Mouse (Mus musculus) adrenal gland, postnatal 14 days (tissue): ENCODE measurements at regions not wholly inside any gene's neighbourhood (a gene's known extent, or its start where the extent isn't known, plus 50 kb on each side); places are given as distances from the start of the nearest gene placed in this dataset.

Experiments used
- DNase-seq: peaks from one replicate; pipeline ENCODE4 v3.0.0; 2021; ENCODE audit warnings: mixed read lengths

DNA sequence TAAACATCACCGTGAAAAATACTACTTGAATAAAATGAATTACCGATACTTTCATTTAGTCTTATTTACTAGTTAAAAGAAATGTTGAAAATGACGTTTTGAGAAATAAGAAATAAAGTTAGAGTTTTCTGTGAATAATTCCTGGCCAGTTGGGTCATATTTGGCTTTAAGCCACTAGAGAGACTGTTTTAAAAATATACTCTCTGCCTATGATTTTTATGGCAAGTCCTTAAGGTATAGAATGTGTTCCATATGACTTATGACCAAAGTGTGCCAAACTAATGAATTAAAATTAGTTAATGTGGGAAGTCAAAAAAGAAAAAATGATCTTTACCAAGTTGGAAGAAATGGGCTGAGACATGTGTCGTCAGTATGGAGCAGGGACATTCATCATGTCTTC lies 354.2 kb upstream of the Col3a1 start:
- no peak for DNase-seq

DNA sequence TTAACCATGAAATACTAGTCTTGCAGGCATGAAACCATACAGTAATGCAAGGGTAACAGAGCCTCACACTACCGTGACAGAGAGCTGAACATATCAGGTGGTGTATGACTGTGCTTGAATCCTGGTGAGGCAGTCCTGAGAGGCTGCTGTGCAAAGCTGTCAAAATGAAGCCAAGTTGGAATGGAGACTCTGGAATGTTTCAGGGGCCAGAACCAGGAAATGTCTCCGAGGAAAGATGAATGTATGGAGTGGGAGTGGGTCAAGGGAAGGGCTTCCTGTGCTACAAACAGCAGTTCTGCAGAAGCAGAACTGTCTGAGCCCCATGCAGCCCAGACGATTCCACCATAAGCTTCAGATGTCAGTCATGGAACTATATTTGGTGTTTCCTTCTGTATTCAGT lies 324.2 kb upstream of the Col3a1 start:
- no peak for DNase-seq

DNA sequence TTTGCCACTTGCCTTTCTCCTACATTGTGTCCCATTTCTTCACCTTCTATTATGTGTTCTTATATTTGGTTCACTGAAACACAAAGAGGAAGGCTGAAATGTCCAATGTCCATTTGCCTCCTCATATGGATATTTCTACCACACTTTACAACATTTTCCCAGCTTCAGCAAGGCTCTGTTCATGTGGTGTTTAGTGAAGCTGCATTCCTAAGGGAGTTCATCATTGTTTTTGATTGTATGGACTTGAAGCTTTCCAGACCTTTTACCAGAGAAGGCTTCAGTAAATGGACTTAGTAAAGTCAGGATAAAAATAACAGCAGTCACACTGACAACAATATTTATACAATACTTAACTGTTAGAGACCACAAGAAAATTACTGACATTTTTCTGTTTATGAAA lies 290.8 kb upstream of the Col3a1 start:
- DNase-seq, result no peak

- DNase-seq, result no peak
Observed at GRCm38 (mm10) chr1:45021234-45021633, 290.1 kb upstream of the Col3a1 start.

DNA sequence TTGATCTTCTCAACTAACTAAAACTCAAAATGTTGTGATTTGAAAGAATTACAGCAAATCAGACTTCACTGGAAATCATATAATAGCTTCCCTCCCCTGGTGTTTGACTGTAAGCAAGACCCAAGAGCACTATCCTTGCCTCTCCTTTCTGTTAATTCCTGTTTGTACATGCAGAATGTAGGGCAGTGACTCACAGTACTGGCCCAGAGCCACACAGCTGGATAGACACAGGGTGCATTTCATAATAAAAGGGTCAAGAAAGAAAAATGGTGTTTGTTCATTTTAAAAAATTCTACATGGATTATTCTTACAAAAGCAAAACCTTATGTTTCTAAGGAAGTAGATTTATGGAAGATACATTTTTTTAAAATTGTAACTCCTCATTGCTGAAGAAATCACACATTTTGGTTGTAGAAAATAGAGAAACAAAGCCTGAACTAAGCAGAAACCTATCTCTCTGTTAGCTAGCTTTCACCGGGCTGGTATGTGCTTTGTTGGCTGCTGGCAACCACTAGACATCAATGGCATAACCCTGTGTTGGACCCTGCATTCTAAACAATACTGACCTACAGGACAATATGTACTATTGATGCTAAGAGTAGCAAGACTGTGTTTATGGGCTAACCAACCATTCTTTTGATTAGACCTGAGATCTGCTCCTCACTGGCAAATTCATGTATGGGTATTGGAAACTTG lies 289.0 kb upstream of the Col3a1 start:
- peak; percentile 86 for DNase-seq

GRCm38 (mm10) chr1:45023336-45023735 lies 288.0 kb upstream of the Col3a1 start:
- DNase-seq, result no peak

DNA sequence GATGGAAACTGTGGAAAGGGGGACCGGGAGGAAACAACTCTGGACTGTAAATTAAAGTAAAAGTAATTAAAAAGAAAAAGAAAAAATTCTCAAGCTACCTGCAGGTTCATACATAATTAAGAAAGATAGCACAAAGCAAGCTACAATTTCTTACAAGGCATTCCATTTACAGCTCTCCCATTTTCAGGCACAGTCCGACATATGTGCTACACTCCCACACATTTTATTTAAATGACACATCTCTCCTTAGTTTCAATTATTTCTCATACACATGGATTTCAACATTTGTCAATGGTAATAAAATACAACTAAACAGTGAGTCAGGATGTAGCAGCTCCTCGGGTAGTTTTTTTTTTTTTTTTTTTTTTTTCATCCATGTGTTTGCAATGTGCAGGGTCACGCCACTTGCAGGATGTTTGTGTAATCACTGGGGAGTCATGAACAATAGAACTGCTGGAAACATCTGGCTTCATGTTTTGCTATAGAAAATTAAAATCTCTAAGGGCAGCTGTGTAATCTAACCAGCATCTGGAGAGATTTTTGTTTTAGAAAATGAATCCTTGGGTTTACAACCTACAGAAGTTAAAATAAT lies 279.8 kb upstream of the Col3a1 start:
- no peak for DNase-seq

GRCm38 (mm10) chr1:45033343-45033742 lies 278.0 kb upstream of the Col3a1 start:
- no peak for DNase-seq

- DNase-seq, result no peak
Observed at GRCm38 (mm10) chr1:45041328-45041727, 270.0 kb upstream of the Col3a1 start.

GRCm38 (mm10) chr1:45041815-45042214 lies 269.5 kb upstream of the Col3a1 start:
- DNase-seq, result no peak

DNA sequence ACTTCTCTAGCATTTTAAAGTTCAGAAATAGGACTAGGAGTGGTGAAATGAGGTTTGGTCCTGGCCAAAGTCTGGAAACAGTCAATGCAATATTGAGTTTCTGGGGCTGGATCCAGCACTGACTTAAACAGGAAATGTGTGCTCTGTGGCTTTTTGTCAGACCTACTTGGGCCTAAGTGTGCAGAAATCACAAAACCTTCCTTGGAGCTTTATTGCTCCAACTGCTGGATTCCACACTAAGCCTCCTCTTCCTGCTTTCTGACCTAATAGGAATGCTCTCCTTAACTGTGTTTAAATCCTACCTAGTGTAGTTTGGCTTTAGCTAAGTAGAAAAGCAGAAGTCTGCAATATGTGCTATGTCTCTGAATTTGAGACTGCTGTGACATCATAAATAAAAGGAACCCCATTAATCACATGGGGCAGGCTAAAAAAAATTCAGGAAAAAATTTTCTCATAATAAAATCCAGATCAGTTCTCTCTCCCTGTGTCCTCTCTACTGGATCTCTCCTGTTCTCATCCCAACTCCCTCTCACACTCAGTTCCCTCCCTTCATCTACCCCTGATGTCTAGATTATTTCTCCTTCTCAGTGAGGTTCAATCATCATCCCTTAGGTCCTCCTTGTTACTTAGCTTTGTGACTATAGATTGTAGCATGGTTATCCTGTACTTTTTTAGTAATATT lies 268.0 kb upstream of the Col3a1 start:
- no peak for DNase-seq

DNA sequence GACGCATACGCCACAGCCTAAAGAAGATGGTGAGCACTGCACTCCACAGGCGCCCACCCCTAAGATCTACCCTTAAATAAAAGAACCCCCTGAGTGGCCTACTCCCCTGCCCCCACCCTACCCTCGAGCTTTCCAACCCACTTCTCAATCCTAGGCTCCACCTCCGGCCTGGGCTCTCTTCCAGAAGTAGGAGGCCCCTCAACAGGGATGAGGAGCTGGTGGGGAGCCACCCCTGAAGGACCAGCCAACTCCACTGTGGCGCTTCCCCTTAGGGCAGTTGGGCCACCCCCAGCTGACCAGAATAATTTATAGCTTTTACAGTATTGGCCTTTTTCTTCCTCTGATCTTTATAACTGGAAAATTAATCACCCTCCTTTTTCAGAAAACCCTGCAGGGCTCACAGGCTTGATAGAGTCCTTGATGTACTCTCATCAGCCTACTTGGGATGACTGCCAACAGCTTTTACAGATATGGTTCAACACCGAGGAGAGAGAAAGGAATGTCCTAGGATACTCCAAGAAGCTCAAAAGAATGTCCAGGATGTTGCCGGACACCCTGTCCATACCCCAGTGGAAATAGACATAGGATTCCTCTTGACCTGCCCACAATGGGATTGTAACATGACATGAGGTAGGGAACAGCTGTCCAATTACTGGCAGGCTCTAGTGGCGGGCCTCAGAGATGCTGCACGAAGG lies 220.3 kb upstream of the Col3a1 start:
- DNase-seq, result peak; percentile 17

DNA sequence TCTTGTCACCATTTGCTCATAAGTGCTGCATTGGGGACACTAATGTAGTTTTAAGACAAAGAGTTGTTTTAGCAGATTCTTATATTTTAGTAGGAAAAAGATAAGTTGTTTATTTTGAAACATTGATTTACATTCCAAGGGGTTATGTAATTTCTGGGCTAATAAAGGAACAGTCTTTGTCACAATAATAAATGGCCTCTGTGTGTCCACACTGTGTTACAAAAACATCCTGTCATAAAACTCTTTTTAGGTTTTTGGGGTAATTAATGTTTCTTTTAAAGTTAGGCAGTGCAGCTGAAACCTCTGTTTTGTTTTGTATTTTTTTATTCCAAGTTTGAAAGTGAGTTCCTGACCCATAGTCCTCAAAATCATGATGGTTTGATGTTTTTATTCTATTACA lies 210.4 kb upstream of the Col3a1 start:
- DNase-seq, result no peak

- DNase-seq, result no peak
Observed at GRCm38 (mm10) chr1:45116409-45117144, 194.8 kb upstream of the Col3a1 start.

DNA sequence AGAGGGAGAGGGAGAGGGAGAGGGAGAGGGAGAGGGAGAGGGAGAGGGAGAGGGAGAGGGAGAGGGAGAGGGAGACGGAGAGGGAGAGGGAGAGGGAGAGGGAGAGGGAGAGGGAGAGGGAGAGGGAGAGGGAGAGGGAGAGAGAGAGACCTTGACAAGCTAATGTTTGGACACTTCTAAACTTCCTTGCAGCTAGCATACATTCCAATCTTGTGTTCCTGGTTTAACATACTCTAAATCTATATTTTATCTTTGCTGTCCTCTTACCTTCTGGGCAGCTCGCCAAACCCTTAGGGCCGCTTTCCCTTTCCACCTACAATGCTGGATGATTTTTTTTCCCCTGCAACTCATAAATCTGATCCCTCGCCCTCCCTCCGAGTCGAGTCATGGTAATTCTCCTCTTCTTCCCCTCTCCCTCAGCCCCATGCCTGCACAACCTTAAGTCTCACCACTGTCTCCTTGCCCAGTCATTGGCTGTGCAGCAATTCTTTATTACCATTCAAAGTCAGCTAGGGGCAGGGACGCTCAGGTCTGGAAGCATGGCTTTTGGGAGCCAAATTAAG lies 176.1 kb upstream of the Col3a1 start:
- DNase-seq, result no peak

DNA sequence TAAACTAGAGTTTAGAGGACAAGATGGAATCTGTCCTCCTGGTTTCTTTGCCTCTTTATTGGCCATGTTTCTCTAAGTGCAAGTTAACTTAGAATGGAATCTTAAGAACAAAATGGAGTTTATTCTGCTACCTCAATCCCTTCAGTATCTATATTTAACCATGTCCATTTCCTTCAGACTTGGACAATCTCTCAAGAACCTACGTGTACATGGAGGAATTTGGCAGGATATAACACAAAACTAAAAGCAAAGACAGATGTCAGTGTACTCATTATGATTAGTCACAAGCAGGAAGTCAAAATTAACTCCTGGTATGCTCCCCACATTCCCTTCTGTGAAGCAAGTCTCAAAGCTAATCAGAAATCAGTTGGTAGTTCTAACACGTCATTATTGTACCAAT lies 164.3 kb upstream of the Col3a1 start:
- DNase-seq, result no peak

- no peak for DNase-seq
Observed at GRCm38 (mm10) chr1:45181632-45182031, 129.7 kb upstream of the Col3a1 start.

- no peak for DNase-seq
Observed at GRCm38 (mm10) chr1:45185341-45185740, 126.0 kb upstream of the Col3a1 start.

DNA sequence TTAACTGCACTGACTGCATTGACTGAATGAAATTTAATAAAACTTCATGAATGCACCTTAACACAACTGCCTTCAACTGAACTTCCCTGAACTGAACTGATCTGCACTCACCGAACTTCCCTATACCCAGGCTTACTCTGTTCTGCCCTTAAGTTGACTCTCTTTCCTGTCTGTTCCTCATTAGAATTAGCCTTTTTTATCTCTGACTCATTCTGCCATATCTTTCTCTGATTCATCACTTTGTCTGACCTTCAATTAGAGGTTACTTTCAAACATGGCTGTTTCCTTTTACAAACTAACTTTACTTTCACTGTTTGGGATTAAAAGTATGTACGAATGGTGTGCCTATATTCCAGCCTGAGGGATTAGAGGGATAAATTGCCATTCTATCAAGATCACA lies 103.4 kb upstream of the Col3a1 start:
- no peak for DNase-seq

DNA sequence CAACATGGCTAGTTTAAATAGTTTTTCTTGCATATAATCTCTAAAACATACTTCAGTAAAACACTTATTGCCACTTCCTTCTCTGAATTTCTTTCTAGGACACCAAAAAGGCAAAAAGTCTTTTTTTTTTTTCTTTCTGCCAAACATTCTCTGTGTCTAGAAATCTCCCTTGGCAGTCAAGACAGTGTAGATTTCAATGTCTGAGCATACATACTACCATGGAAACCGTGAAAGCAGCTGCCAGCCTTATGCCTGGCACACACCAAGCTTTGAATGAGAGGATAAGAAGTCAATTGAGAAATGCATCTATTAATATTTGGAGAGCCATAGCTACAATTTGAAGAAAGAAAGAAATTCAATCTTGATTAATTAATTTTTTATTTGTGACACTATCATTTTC lies 95.1 kb upstream of the Col3a1 start:
- DNase-seq, result no peak
